Mouse (Mus musculus): ENCODE data around the gene Rubcn. TPM values are rescaled to one million over a fixed set of nuclear protein-coding genes. Genes with fewer than 3 reads are reported as not detected.

The Rubcn gene
- total RNA-seq, 1 experiment from 2014 or later: 36.4 TPM

Other genes with a start within 250 kb of the Rubcn start
- gene Tnk2, start 233.9 kb downstream of the Rubcn start, total RNA-seq (2021): 34.8 and 52.2 TPM in 2 replicates
- not detected in 2 replicates for gene Muc4, start 141.9 kb downstream of the Rubcn start, total RNA-seq (2021)
- 0.12 TPM in 1 of 2 replicates, not detected in the other for gene Muc20, start 80.3 kb downstream of the Rubcn start, total RNA-seq (2021)
- not detected in 2 replicates for gene Smbd1, start 67.3 kb downstream of the Rubcn start, total RNA-seq (2021)
- gene Fyttd1, start 266 bp downstream of the Rubcn start, total RNA-seq (2021): 101 and 103 TPM in 2 replicates
- gene Lrch3, start 36.3 kb upstream of the Rubcn start, total RNA-seq (2021): 40.7 and 42.7 TPM in 2 replicates
- gene Iqcg, start 178.5 kb upstream of the Rubcn start, total RNA-seq (2021): 0.48 and 1.6 TPM in 2 replicates
- gene Rpl35a, start 178.7 kb upstream of the Rubcn start, total RNA-seq (2021): 492 and 649 TPM in 2 replicates
- gene Lmln, start 184.8 kb upstream of the Rubcn start, total RNA-seq (2021): 15.5 and 19.5 TPM in 2 replicates